8 mouse cellular contexts compared by ENCODE assay signal in the genomic region with DNA sequence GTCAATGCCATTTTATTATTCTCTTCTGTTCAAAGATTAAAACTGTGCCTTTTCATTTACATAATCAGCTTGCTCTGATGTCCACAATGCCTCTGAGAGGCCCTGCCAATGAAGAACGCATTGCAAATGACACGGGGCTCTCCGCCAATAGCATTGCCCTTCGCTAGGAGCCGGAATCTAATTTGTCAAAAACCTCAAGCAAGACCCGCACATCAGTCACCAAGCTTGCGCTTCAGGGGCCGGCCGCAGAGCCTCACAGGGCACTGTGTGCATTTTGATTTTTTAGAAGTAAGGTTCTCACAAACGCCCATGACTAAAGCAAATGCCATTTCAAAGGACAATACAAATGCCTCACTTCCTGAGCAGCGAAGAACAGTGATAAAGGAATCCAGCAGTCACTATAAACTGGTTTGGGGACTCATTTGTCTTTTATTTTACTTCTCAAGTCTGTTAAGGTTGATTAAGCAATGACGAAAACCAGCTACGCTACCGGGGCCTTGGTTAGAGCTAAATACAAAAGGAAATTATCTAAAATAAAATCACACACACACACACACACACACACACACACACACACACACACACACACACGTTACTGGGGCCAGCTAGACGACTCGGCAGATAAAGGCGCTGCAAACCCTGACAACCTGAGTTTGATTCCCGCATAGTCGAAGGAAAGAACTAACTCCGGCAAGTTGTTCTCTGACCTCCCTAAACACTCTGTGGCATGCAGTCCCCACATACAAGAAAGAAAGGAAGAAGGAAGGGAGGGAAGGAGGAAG. TPM values are rescaled to one million over a fixed set of nuclear protein-coding genes. Genes with fewer than 3 reads are reported as not detected.
DNase-seq lines count a peak whose midpoint lies in the region; ATAC-seq and TF ChIP-seq lines count a peak whose summit lies in the region.

No protein-coding gene starts in this region.

- H3K4me1 ChIP-seq in kidney, adult 2 months (ENCODE audit: control insufficient read depth, insufficient read depth, low read length): no peaks in the 10 kb centered on the region
- peaks cover 5% of the 10 kb centered on the region; the same call in 1 of the 2 replicates for H3K4me1 ChIP-seq in limb, embryonic 13.5 days
- H3K4me1 ChIP-seq in neural tube, embryonic 12.5 days: no peaks in the 10 kb centered on the region; the same call in 1 of the 2 replicates

- no peak for TF ChIP-seq CTCF in kidney, adult 2 months (conservative IDR thresholded peaks at IDR 0.05; ENCODE audit: insufficient read depth, insufficient read length, low read depth, low read length)

- H3K9ac ChIP-seq in limb, embryonic 13.5 days: no peak overlapping the region
- H3K9ac ChIP-seq in neural tube, embryonic 12.5 days: no peak overlapping the region

- no peak for TF ChIP-seq POLR2A in kidney, adult 2 months (IDR thresholded peaks at IDR 0.05; ENCODE audit: low read depth, low read length)

- no peak overlapping the region for H3K27ac ChIP-seq in kidney, adult 2 months (ENCODE audit: insufficient read depth, low read depth, low read length)
- H3K27ac ChIP-seq in limb, embryonic 13.5 days: peak overlapping the region; percentile 7; the same call in 1 of the 2 replicates
- H3K27ac ChIP-seq in neural tube, embryonic 12.5 days: no peak overlapping the region

- peak; percentile 56 for DNase-seq in adrenal gland, adult 8-10 months
- DNase-seq in cerebellum, adult 9-10 months: peak; percentile 60
- DNase-seq in forelimb bud, embryonic 11.5 days (ENCODE audit: low read depth, low spot score): peak; percentile 70
- peak; percentile 43 for DNase-seq in kidney, adult 2 months
- DNase-seq in spleen, adult 18-20 months: no peak

- H3K4me3 ChIP-seq in kidney, adult 2 months (ENCODE audit: insufficient read depth, low read depth, low read length): no peak overlapping the region; the same call in 1 of the 2 replicates
- H3K4me3 ChIP-seq in limb, embryonic 13.5 days: no peak overlapping the region
- peak overlapping the region; percentile 15; the same call in 1 of the 2 replicates for H3K4me3 ChIP-seq in neural tube, embryonic 12.5 days

- 22% methylated on average over 21 of the region's 21 CpGs for WGBS in kidney, adult 2 months
- 16% methylated on average over 21 of the region's 21 CpGs for WGBS in limb, embryonic 13.5 days
- 12% methylated on average over 21 of the region's 21 CpGs for WGBS in neural tube, embryonic 12.5 days

- H3K27me3 ChIP-seq in kidney, adult 2 months (replicated peaks; ENCODE audit: control insufficient read depth, insufficient read depth, low read length): no peaks in the 10 kb centered on the region
- no peaks in the 10 kb centered on the region for H3K27me3 ChIP-seq in limb, embryonic 13.5 days
- no peaks in the 10 kb centered on the region for H3K27me3 ChIP-seq in neural tube, embryonic 12.5 days (replicated peaks)

- H3K36me3 ChIP-seq in kidney, adult 2 months (ENCODE audit: control insufficient read depth, insufficient read depth, low read length): no peaks in the 10 kb centered on the region
- peaks cover 5% of the 10 kb centered on the region for H3K36me3 ChIP-seq in limb, embryonic 13.5 days
- no peaks in the 10 kb centered on the region for H3K36me3 ChIP-seq in neural tube, embryonic 12.5 days

- H3K4me2 ChIP-seq in limb, embryonic 13.5 days (replicated peaks): peak overlapping the region; percentile 53
- peak overlapping the region; percentile 53 for H3K4me2 ChIP-seq in neural tube, embryonic 12.5 days (replicated peaks)

- no peaks in the 10 kb centered on the region for H3K9me3 ChIP-seq in limb, embryonic 13.5 days
- H3K9me3 ChIP-seq in neural tube, embryonic 12.5 days: no peaks in the 10 kb centered on the region

- peak; percentile 76 for ATAC-seq in limb, embryonic 13.5 days (ENCODE audit: low FRiP score, low read depth)
- ATAC-seq in neural tube, embryonic 12.5 days (ENCODE audit: low FRiP score, low read depth): peak; percentile 94
- ATAC-seq in granulocyte monocyte progenitor cell, adult 5-6 weeks (replicated peaks; ENCODE audit: poor library complexity, severe bottlenecking): no peak; the same call in 1 of the 2 replicates

RNA-seq across cellular contexts. Expression of gene Vcam1, which starts 24.4 kb away (rescaled TPM):
- 10 to 100 TPM; 13.1 to 31.7 (median 24.2) TPM for total RNA-seq in adrenal gland, adult 8-10 months (2022)
- polyA plus RNA-seq in kidney, adult 2 months (2012; rRNA removed): 4.2 and 7.5 TPM in 2 replicates
- 129 and 135 TPM in 2 replicates for polyA plus RNA-seq in limb, embryonic 13.5 days (2015; fragmentation: Nextera tagmentation; extraction: Ambion mirVana)
- polyA plus RNA-seq in neural tube, embryonic 12.5 days (2016; fragmentation: Nextera tagmentation; extraction: Ambion mirVana): 41.9 and 51.0 TPM in 2 replicates
- total RNA-seq in granulocyte monocyte progenitor cell, adult 5-6 weeks (2014; fragmentation: Nextera tagmentation): 6.3 and 6.9 TPM in 2 replicates
- 12.9 TPM in 2 replicates for total RNA-seq in granulocyte monocyte progenitor cell, adult 5-6 weeks (2017)

Comparison
In these comparisons a context has a peak if more than half of its experiments do, and no peak if none do; other contexts are left out.
1. DNase-seq: peak in adrenal gland, adult 8-10 months (single experiment), cerebellum, adult 9-10 months (single experiment), forelimb bud, embryonic 11.5 days (single experiment) and kidney, adult 2 months (single experiment); none in spleen, adult 18-20 months (0 of 2).